Mouse (Mus musculus) adrenal gland, adult 18-20 months (tissue): ENCODE results near the gene Neu2. TPM values are rescaled to one million over a fixed set of nuclear protein-coding genes. Genes with fewer than 3 reads are reported as not detected.
"Not testable (repeated sequence)": the region's sequence is repeated elsewhere in the genome, so short reads cannot be mapped to it uniquely, and the experiment has no call there.

Experiments
- DNase-seq, 2 experiments: peaks; one replicate each; pipeline ENCODE4 v3.0.0; 2021 to 2022; ENCODE audit warnings: low spot score in 2 of 2
- long read RNA-seq, 2 experiments: library from polyadenylated mRNA; stranded (forward); transcript quantifications; one replicate each; pipeline ENCODE4 v2.0.0; 2021
- total RNA-seq, 2 experiments: library from RNA; stranded (reverse); gene quantifications; 1 replicate in 1 of 2; 2 replicates in 1 of 2; pipeline ENCODE4 v1.2.3; 2021

Neu2 gene
- total RNA-seq: not detected
- long read RNA-seq, experiment 1: 0 reads
- long read RNA-seq, experiment 2: 0 reads

- DNase-seq: peak in 1 of 2 experiments; percentile 21
These were observed at the start of gene Neu2 for GRCm38 (mm10) chr1:87509561-87510165. Gene Neu2 (plus strand): TSS chr1:87509889.

- DNase-seq: no peak
These were observed 42.2 kb upstream of the Neu2 start for GRCm38 (mm10) chr1:87467469-87467868.

GRCm38 (mm10) chr1:87468321-87468720, 41.4 kb upstream of the Neu2 start:
- no peak for DNase-seq

DNA sequence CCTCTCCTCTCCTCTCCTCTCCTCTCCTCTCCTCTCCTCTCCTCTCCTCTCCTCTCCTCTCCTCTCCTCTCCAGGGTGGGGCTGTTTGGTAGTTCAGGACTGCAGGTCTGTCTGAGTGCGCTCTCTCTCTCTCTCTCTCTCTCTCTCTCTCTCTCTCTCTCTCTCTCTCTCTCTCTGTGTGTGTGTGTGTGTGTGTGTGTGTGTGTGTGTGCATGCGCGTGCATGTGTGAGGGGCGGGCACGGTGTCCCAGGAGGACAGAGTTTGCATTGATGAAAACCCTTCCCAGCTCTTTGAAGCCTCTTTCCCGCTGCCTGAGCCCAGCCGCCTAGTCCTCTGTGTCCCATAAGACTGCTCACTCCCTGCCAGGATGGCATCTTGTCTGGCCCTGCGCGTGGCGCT, 39.7 kb upstream of the Neu2 start, which contains the start of gene Snorc:
Gene Snorc (plus strand): TSS at position 301 of the 400 bp plus-strand sequence.
- not testable (repeated sequence) for DNase-seq

GRCm38 (mm10) chr1:87471914-87472313, 37.8 kb upstream of the Neu2 start:
- no peak for DNase-seq

DNA sequence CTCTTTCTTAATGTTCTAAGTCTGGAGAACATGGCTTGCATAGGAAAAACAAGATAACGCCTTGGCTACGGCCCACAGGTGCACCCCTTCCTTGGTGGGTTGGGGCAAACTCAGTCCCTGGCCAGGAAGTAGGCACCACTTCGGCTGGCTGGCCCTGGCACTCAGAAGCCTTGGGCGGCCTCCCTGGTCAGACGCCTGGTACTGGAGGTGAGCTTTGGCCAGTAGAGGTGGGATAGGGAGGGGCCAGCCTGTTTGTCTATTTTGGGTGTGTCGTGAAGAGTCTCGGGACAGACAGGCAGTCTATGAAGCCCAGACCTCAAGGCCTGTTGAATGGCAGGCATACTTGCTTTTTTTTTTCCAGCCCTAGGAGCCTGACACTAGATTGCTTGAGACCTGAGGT, 37.1 kb upstream of the Neu2 start:
- no peak for DNase-seq

- no peak for DNase-seq
These were observed 34.4 kb upstream of the Neu2 start for GRCm38 (mm10) chr1:87475076-87475895.

DNA sequence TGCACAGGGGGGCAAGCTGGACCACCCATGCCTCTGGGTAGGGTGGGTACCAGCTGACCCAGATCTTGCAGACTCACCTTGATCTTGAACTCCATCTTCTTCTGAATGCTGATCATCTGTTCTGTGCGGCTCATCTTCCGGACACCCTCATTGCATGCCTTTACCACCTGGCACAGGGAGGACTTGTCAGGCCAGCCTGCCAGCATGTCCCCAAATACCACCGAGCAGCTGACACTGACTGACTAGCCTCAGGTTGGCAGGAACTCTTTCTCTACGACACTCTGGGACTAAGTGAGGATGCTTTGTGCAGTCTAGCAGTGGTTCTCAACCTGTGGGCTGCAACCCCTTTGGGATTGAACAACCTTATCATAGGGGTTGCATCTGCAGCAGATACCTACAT, 27.1 kb upstream of the Neu2 start:
- no peak for DNase-seq

GRCm38 (mm10) chr1:87486386-87486785, 23.3 kb upstream of the Neu2 start:
- DNase-seq: no peak

DNA sequence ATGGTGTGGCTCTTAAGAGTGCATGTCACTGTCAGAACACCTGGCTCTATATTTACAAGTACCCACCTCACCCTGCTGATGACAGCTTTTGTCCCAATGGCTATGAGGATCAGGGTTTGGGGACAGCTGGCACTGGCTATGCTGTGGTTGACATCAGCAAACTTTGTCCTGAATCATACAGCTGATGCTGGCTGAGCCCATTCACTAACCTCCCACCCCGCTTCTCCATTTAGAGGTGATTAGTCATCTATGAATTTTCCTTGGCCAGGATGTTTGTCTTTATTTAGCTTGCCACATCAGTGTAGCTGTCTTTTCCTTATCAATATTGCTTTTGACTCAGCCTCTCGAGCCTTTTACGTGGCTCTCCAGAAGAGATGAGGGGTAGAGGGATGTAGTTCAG, 17.4 kb upstream of the Neu2 start:
- DNase-seq: no peak

- DNase-seq: no peak
These were observed 16.1 kb upstream of the Neu2 start for GRCm38 (mm10) chr1:87493542-87493941.

GRCm38 (mm10) chr1:87505524-87505923, 4.2 kb upstream of the Neu2 start:
- DNase-seq: no peak

DNA sequence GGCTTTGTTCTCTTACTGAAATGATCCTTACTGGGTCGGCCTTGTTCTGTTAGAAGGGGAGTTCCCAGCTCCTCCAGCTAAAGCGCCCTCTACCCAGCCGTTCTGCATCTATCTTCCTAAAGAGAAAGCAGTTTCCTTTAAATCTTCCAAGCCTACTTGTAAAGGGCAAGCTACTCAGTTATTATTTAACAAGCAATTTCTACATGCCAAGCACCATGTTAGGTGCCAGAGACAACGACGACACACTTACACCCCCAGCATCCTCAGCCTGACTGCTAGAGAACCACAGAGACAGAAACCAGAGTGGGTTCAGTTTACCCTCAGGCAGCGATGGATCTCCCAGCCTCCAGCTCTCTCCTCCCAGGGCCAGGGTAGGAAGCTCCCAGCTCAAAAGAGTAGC, 1.8 kb upstream of the Neu2 start:
- no peak for DNase-seq

DNA sequence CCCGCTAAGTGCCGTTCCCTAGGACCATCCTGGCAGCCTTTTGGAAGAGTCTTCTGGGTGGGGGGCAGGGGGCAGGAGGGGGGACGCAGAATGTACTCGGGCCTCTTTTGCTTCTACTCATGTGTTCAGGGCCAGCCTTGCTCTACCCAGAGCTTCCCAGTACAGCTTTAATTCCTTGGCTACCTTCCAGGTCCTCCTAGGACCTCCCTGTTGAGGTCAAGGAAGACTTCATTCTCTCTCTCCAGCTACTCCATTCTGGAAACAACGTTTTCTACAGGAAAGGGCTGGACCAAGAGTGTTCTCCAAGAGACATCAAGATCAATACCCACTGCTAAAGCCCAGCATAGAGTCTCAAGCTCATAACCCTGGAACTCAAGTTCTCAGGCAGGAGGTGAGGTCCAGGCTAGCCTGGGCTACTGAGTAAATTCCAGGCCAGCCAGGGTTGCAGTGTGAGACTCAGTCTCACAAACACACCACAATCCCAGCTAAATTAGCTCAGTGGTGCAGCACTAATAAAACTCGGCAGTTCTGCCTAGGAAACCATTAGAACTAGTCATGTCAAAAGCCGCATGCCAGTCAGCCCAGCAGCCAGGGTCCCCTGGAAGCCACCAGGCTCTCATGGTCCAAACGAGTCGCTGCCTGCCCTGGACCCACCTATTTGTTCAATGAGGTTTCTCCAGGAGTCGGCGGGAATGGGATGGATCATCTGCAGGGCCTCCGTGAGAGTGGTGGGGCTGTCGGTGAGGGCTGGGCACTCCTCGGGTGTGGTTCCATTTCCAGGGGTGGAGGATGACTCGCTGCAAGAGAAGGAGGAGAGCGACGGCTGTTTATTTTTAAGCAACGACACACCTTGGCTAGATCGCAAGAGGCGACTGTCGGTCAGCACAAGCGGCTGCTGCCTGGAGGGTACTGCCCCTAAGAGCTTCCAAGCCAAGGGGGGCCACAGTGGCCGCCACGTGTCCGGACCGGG, 813 bp upstream of the Neu2 start:
- no peak for DNase-seq

- DNase-seq: peak; percentile 29 to 37
These were observed 540 bp downstream of the Neu2 start for GRCm38 (mm10) chr1:87510166-87510691.

DNA sequence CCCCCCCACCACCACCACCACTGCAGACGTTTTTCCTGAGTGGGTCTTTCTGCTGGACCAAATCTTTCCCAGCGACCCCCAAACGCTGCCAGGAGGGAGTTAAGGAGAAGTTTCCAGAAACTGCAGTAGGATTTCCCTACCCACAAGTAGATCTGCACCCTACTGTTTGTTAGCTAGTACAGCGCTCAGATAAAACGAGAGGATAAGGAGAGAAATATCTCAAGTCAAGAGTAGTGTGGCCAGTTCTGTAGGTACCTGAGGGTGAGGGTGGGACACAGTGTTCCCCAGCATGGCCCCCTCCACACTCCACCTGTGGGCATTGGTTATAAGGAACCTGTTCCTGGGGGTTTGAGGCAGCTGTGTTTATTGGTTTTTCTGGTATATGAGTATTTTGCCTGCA, 1.2 kb downstream of the Neu2 start:
- DNase-seq: no peak

GRCm38 (mm10) chr1:87520467-87520866, 10.8 kb downstream of the Neu2 start:
- DNase-seq: no peak

DNA sequence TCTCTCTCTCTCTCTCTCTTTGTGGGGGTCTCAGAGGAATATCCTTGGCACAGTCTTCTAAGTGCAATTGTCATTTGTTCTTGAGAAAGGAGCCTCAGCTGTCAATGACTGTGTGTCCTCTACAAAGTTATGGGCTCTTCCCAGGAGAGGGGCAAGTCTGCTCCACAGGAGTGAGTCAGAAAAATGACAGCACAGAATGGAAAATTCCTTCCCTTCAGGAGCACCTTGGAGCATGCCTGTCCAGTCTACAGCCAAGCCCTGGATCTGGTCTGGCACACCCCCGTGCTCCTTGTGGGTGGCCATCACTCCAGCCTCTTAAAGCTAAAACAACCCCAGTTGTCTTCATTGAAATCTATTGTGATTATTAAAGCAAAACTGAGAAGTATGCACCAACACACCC, 11.8 kb downstream of the Neu2 start:
- DNase-seq: no peak

- DNase-seq: no peak
These were observed 15.4 kb downstream of the Neu2 start for GRCm38 (mm10) chr1:87525041-87525440.

- no peak for DNase-seq
These were observed 17.5 kb downstream of the Neu2 start for GRCm38 (mm10) chr1:87527191-87527590.

- DNase-seq: no peak
These were observed 22.7 kb downstream of the Neu2 start for GRCm38 (mm10) chr1:87532346-87532745.
